Mouse (Mus musculus) intestine, embryonic 14.5 days (tissue): Measurements from ENCODE around the gene Grn. TPM values are rescaled to one million over a fixed set of nuclear protein-coding genes. Genes with fewer than 3 reads are reported as not detected.
A peak's percentile ranks its signal among the peaks of the same experiment; 100 is the strongest.
"Not testable (repeated sequence)": the region's sequence is repeated elsewhere in the genome, so short reads cannot be mapped to it uniquely, and the experiment has no call there.

Source experiments
- ATAC-seq: fragments of 200-750 bp; cut with Nextera tagmentation; replicated peaks from 2 replicates; pipeline ENCODE4 v1.8.0; 2017; ENCODE audit warnings: low read depth, moderate number of reproducible peaks, moderate TSS enrichment, moderate library complexity; ENCODE audit not compliant: low FRiP score, low TSS enrichment
- DNase-seq: peaks from one replicate; pipeline ENCODE4 v3.0.0-alpha.2; 2018; ENCODE audit warnings: low spot score
- H3K27ac ChIP-seq: fragments of 300-500 bp; sonication (generic); 2 replicates; pipeline ENCODE4 v1.5.1; 2014; ENCODE audit warnings: low read depth, mild to moderate bottlenecking, control low read depth
- H3K27me3 ChIP-seq: fragments of 300-500 bp; sonication (generic); replicated peaks from 2 replicates; pipeline ENCODE4 v1.6.1; 2014; ENCODE audit warnings: low read length, control low read depth; ENCODE audit not compliant: control insufficient read depth, insufficient read depth
- H3K36me3 ChIP-seq: fragments of 300-500 bp; sonication (generic); 2 replicates; pipeline ENCODE4 v1.6.1; 2014; ENCODE audit warnings: low read length, control low read depth; ENCODE audit not compliant: control insufficient read depth, insufficient read depth
- H3K4me1 ChIP-seq: fragments of 300-500 bp; sonication (generic); replicated peaks from 2 replicates; pipeline ENCODE4 v1.6.1; 2014; ENCODE audit warnings: low read length, control low read depth, mixed read lengths; ENCODE audit not compliant: control insufficient read depth, insufficient read depth
- H3K4me2 ChIP-seq: fragments of 300-500 bp; sonication (generic); 2 replicates; pipeline ENCODE4 v1.6.1; 2014; ENCODE audit warnings: low read length
- H3K4me3 ChIP-seq: fragments of 300-500 bp; sonication (generic); 2 replicates; pipeline ENCODE4 v1.5.1; 2014; ENCODE audit warnings: low read depth, low read length, control low read depth, mixed read lengths
- H3K9ac ChIP-seq: fragments of 300-500 bp; sonication (generic); 2 replicates; pipeline ENCODE4 v1.6.1; 2014; ENCODE audit warnings: mild to moderate bottlenecking, low read length
- H3K9me3 ChIP-seq: fragments of 300-500 bp; sonication (generic); 2 replicates; pipeline ENCODE4 v1.6.1; 2016; ENCODE audit warnings: low read length, control low read depth; ENCODE audit not compliant: control insufficient read depth
- WGBS: fragments of 180-500 bp; shearing (Covaris S2); extraction: QIAGEN DNeasy Blood & Tissue Kit; methylation state at CpG from one replicate; pipeline ENCODE4 v1.1.7; 2014; 5-methylcytosine and 5-hydroxymethylcytosine counted together
- polyA plus RNA-seq: library from polyadenylated mRNA; unstranded; fragments of >200 nt; fragmentation: Nextera tagmentation; extraction: Ambion mirVana; gene quantifications from 2 replicates; pipeline ENCODE4 v1.2.1, GENCODE M21; 2014

Grn gene
- polyA plus RNA-seq, 1 experiment from 2014 or later, result 115 TPM

- not testable (repeated sequence) for H3K9me3 ChIP-seq, DNase-seq, H3K27ac ChIP-seq, ATAC-seq, H3K36me3 ChIP-seq, H3K9ac ChIP-seq, H3K27me3 ChIP-seq, H3K4me3 ChIP-seq, H3K4me2 ChIP-seq
- peaks cover 14% of the 10 kb centered on the region for H3K4me1 ChIP-seq
- 88% methylated on average over 3 of the region's 3 CpGs for WGBS
Observed at GRCm38 (mm10) chr11:102410345-102410744, 19.8 kb upstream of the Grn start.

GRCm38 (mm10) chr11:102411061-102411460 is 19.1 kb upstream of the Grn start:
- Histone ChIP-seq H3K27ac (no peak overlapping the region), H3K9me3 (no peaks in the 10 kb centered on the region), H3K4me1 (peaks cover 11% of the 10 kb centered on the region), H3K36me3 (no peaks in the 10 kb centered on the region), H3K9ac (no peak overlapping the region), H3K4me3 (no peak overlapping the region), H3K27me3 (no peaks in the 10 kb centered on the region), H3K4me2 (no peak overlapping the region)
- DNase-seq (no peak), ATAC-seq (no peak)
- 74% methylated on average over 3 of the region's 3 CpGs for WGBS

- no peak overlapping the region for H3K9ac ChIP-seq
- H3K4me3 ChIP-seq, result no peak overlapping the region
- no peaks in the 10 kb centered on the region for H3K9me3 ChIP-seq
- 6% methylated on average over 11 of the region's 11 CpGs for WGBS
- DNase-seq (peak; percentile 98), ATAC-seq (no peak)
- no peak overlapping the region for H3K27ac ChIP-seq
- no peak overlapping the region for H3K4me2 ChIP-seq
- H3K27me3 ChIP-seq, result no peaks in the 10 kb centered on the region
- H3K36me3 ChIP-seq, result no peaks in the 10 kb centered on the region
- peaks cover 6% of the 10 kb centered on the region for H3K4me1 ChIP-seq
Observed at GRCm38 (mm10) chr11:102411704-102412103, 18.4 kb upstream of the Grn start.

- WGBS, result 76% methylated on average over 8 of the region's 8 CpGs
Observed at GRCm38 (mm10) chr11:102413059-102413458, 17.1 kb upstream of the Grn start.

GRCm38 (mm10) chr11:102415034-102415802 is 14.9 kb upstream of the Grn start:
- WGBS, result 67% methylated on average over 10 of the region's 10 CpGs
- Histone ChIP-seq H3K27ac (no peak overlapping the region), H3K36me3 (no peaks in the 10 kb centered on the region), H3K9me3 (no peaks in the 10 kb centered on the region), H3K27me3 (no peaks in the 10 kb centered on the region), H3K4me1 (no peaks in the 10 kb centered on the region; the same call in 1 of the 2 replicates), H3K4me3 (no peak overlapping the region), H3K9ac (no peak overlapping the region), H3K4me2 (no peak overlapping the region)
- ATAC-seq (no peak), DNase-seq (no peak)

More at GRCm38 (mm10) chr11:102413059-102413458, 17.1 kb upstream of the Grn start:
- Histone ChIP-seq H3K4me3 (no peak overlapping the region), H3K4me2 (no peak overlapping the region), H3K9me3 (no peaks in the 10 kb centered on the region), H3K9ac (no peak overlapping the region), H3K4me1 (peaks cover 3% of the 10 kb centered on the region; the same call in 1 of the 2 replicates), H3K27ac (no peak overlapping the region), H3K27me3 (no peaks in the 10 kb centered on the region), H3K36me3 (no peaks in the 10 kb centered on the region)
- no peak for DNase-seq
- no peak for ATAC-seq

- Histone ChIP-seq H3K9ac (no peak overlapping the region), H3K9me3 (no peaks in the 10 kb centered on the region), H3K4me3 (no peak overlapping the region), H3K27me3 (no peaks in the 10 kb centered on the region), H3K4me1 (no peaks in the 10 kb centered on the region), H3K4me2 (no peak overlapping the region), H3K36me3 (no peaks in the 10 kb centered on the region), H3K27ac (no peak overlapping the region)
- no peak for ATAC-seq
- no peak for DNase-seq
- 74% methylated on average over 1 of the region's 1 CpGs for WGBS
Observed at GRCm38 (mm10) chr11:102417160-102417559, 13.0 kb upstream of the Grn start.

- H3K27me3 ChIP-seq, result no peaks in the 10 kb centered on the region
Observed at GRCm38 (mm10) chr11:102418887-102419286, 11.2 kb upstream of the Grn start.

GRCm38 (mm10) chr11:102421559-102421958 is 8.6 kb upstream of the Grn start:
- ATAC-seq (no peak), DNase-seq (no peak)
- Histone ChIP-seq H3K9ac (no peak overlapping the region), H3K27me3 (no peaks in the 10 kb centered on the region), H3K4me1 (no peaks in the 10 kb centered on the region), H3K9me3 (no peaks in the 10 kb centered on the region), H3K27ac (no peak overlapping the region), H3K36me3 (no peaks in the 10 kb centered on the region), H3K4me2 (no peak overlapping the region), H3K4me3 (no peak overlapping the region)
- WGBS, result 48% methylated on average over 8 of the region's 8 CpGs

More at GRCm38 (mm10) chr11:102418887-102419286, 11.2 kb upstream of the Grn start:
- Histone ChIP-seq H3K27ac (no peak overlapping the region), H3K4me3 (no peak overlapping the region), H3K4me1 (no peaks in the 10 kb centered on the region), H3K4me2 (no peak overlapping the region), H3K36me3 (no peaks in the 10 kb centered on the region), H3K9me3 (no peaks in the 10 kb centered on the region), H3K9ac (no peak overlapping the region)
- no peak for DNase-seq
- no peak for ATAC-seq

GRCm38 (mm10) chr11:102424666-102425065 is 5.4 kb upstream of the Grn start:
- Histone ChIP-seq H3K9ac (no peak overlapping the region), H3K4me3 (no peak overlapping the region), H3K9me3 (no peaks in the 10 kb centered on the region), H3K36me3 (no peaks in the 10 kb centered on the region), H3K27me3 (no peaks in the 10 kb centered on the region), H3K27ac (no peak overlapping the region), H3K4me1 (peaks cover 5% of the 10 kb centered on the region), H3K4me2 (no peak overlapping the region)
- 72% methylated on average over 6 of the region's 6 CpGs for WGBS
- DNase-seq, result no peak
- no peak for ATAC-seq
